Mouse (Mus musculus) embryonic facial prominence, embryonic 15.5 days (tissue): ENCODE measurements at regions not wholly inside any gene's neighbourhood (a gene's known extent, or its start where the extent isn't known, plus 50 kb on each side); places are given as distances from the start of the nearest gene placed in this dataset.
A peak's percentile ranks its signal among the peaks of the same experiment; 100 is the strongest.
"Not testable (repeated sequence)": the region's sequence is repeated elsewhere in the genome, so short reads cannot be mapped to it uniquely, and the experiment has no call there.

Source experiments
- ATAC-seq: fragments of 200-750 bp; cut with Nextera tagmentation; 2 replicates; pipeline ENCODE4 v1.8.0; 2017; ENCODE audit warnings: low read depth, moderate TSS enrichment; ENCODE audit not compliant: insufficient number of reproducible peaks, low FRiP score, low TSS enrichment
- H3K27ac ChIP-seq: fragments of 300-500 bp; sonication (generic); replicated peaks from 2 replicates; pipeline ENCODE4 v1.5.1; 2015; ENCODE audit warnings: mild to moderate bottlenecking, inconsistent platforms
- H3K27me3 ChIP-seq: fragments of 300-500 bp; sonication (generic); 2 replicates; pipeline ENCODE4 v1.6.1; 2015; ENCODE audit warnings: inconsistent platforms
- H3K36me3 ChIP-seq: fragments of 300-500 bp; sonication (generic); 2 replicates; pipeline ENCODE4 v1.6.1; 2015; ENCODE audit warnings: mild to moderate bottlenecking, inconsistent platforms
- H3K4me1 ChIP-seq: fragments of 300-500 bp; sonication (generic); 2 replicates; pipeline ENCODE4 v1.6.1; 2015; ENCODE audit warnings: inconsistent platforms
- H3K4me2 ChIP-seq: fragments of 300-500 bp; sonication (generic); replicated peaks from 2 replicates; pipeline ENCODE4 v1.6.1; 2015; ENCODE audit warnings: mild to moderate bottlenecking, inconsistent platforms
- H3K4me3 ChIP-seq: fragments of 300-500 bp; sonication (generic); replicated peaks from 2 replicates; pipeline ENCODE4 v1.5.1; 2015; ENCODE audit warnings: mild to moderate bottlenecking, inconsistent platforms
- H3K9ac ChIP-seq: fragments of 300-500 bp; sonication (generic); 2 replicates; pipeline ENCODE4 v1.6.1; 2015; ENCODE audit warnings: inconsistent platforms
- H3K9me3 ChIP-seq: fragments of 300-500 bp; sonication (generic); replicated peaks from 2 replicates; pipeline ENCODE4 v1.6.1; 2016; ENCODE audit warnings: inconsistent platforms
- WGBS: fragments of 180-500 bp; shearing (Covaris S2); methylation state at CpG from one replicate; pipeline ENCODE4 v1.1.7; 2015; 5-methylcytosine and 5-hydroxymethylcytosine counted together

GRCm38 (mm10) chr9:88266346-88266745, 60.7 kb upstream of the Nt5e start:
- H3K9me3 ChIP-seq, ATAC-seq, H3K9ac ChIP-seq, H3K4me2 ChIP-seq, H3K27ac ChIP-seq, H3K4me1 ChIP-seq, H3K36me3 ChIP-seq, H3K4me3 ChIP-seq, H3K27me3 ChIP-seq: not testable (repeated sequence)
- WGBS, result 82% methylated on average over 1 of the region's 1 CpGs

GRCm38 (mm10) chr9:88268811-88269210, 58.2 kb upstream of the Nt5e start:
- WGBS, result 73% methylated on average over 2 of the region's 2 CpGs
- H3K27me3 ChIP-seq, result no peaks in the 10 kb centered on the region
- no peak for ATAC-seq

GRCm38 (mm10) chr9:88269216-88269615, 57.8 kb upstream of the Nt5e start:
- H3K9me3 ChIP-seq, result no peaks in the 10 kb centered on the region
- no peak overlapping the region for H3K4me2 ChIP-seq
- H3K4me1 ChIP-seq, result no peaks in the 10 kb centered on the region
- ATAC-seq, result no peak
- no peaks in the 10 kb centered on the region for H3K36me3 ChIP-seq
- H3K27me3 ChIP-seq, result no peaks in the 10 kb centered on the region
- 88% methylated on average over 5 of the region's 5 CpGs for WGBS
- no peak overlapping the region for H3K9ac ChIP-seq
- no peak overlapping the region for H3K27ac ChIP-seq
- H3K4me3 ChIP-seq, result no peak overlapping the region

More at GRCm38 (mm10) chr9:88268811-88269210, 58.2 kb upstream of the Nt5e start:
- no peak overlapping the region for H3K4me2 ChIP-seq
- H3K9ac ChIP-seq, result no peak overlapping the region
- H3K9me3 ChIP-seq, result no peaks in the 10 kb centered on the region
- H3K27ac ChIP-seq, result no peak overlapping the region
- no peak overlapping the region for H3K4me3 ChIP-seq
- H3K36me3 ChIP-seq, result no peaks in the 10 kb centered on the region
- H3K4me1 ChIP-seq, result no peaks in the 10 kb centered on the region

GRCm38 (mm10) chr9:88270836-88271235, 56.2 kb upstream of the Nt5e start:
- Histone ChIP-seq H3K9ac (no peak overlapping the region), H3K4me1 (no peaks in the 10 kb centered on the region), H3K4me2 (no peak overlapping the region), H3K36me3 (no peaks in the 10 kb centered on the region), H3K27me3 (no peaks in the 10 kb centered on the region), H3K9me3 (no peaks in the 10 kb centered on the region), H3K27ac (no peak overlapping the region), H3K4me3 (no peak overlapping the region)
- no peak for ATAC-seq
- WGBS, result 89% methylated on average over 1 of the region's 1 CpGs

- H3K27me3 ChIP-seq, result no peaks in the 10 kb centered on the region
- no peaks in the 10 kb centered on the region for H3K4me1 ChIP-seq
- WGBS, result 71% methylated on average over 4 of the region's 4 CpGs
- no peak overlapping the region for H3K4me2 ChIP-seq
- no peak for ATAC-seq
- no peak overlapping the region for H3K4me3 ChIP-seq
- H3K9ac ChIP-seq, result no peak overlapping the region
- no peak overlapping the region for H3K27ac ChIP-seq
- no peaks in the 10 kb centered on the region for H3K9me3 ChIP-seq
- H3K36me3 ChIP-seq, result no peaks in the 10 kb centered on the region
Observed at GRCm38 (mm10) chr9:88273304-88273703, 53.7 kb upstream of the Nt5e start.

GRCm38 (mm10) chr9:88274040-88274439, 53.0 kb upstream of the Nt5e start:
- H3K27ac ChIP-seq, result no peak overlapping the region
- H3K4me2 ChIP-seq, result no peak overlapping the region
- no peak overlapping the region for H3K4me3 ChIP-seq
- H3K4me1 ChIP-seq, result no peaks in the 10 kb centered on the region
- H3K9ac ChIP-seq, result no peak overlapping the region
- H3K9me3 ChIP-seq, result no peaks in the 10 kb centered on the region
- ATAC-seq, result peak; percentile 81
- no peaks in the 10 kb centered on the region for H3K27me3 ChIP-seq
- H3K36me3 ChIP-seq, result no peaks in the 10 kb centered on the region

- WGBS, result 72% methylated on average over 3 of the region's 3 CpGs
- Histone ChIP-seq H3K9me3 (no peaks in the 10 kb centered on the region), H3K4me1 (no peaks in the 10 kb centered on the region), H3K27me3 (no peaks in the 10 kb centered on the region), H3K9ac (no peak overlapping the region), H3K27ac (no peak overlapping the region), H3K4me2 (no peak overlapping the region), H3K36me3 (no peaks in the 10 kb centered on the region), H3K4me3 (no peak overlapping the region)
- no peak for ATAC-seq
Observed at GRCm38 (mm10) chr9:88274681-88275336, 52.2 kb upstream of the Nt5e start.

- WGBS, result 74% methylated on average over 3 of the region's 3 CpGs
- H3K27me3 ChIP-seq, result no peaks in the 10 kb centered on the region
- H3K36me3 ChIP-seq, result no peaks in the 10 kb centered on the region
- H3K4me2 ChIP-seq, result no peak overlapping the region
- no peaks in the 10 kb centered on the region for H3K9me3 ChIP-seq
- no peak overlapping the region for H3K27ac ChIP-seq
- no peak overlapping the region for H3K9ac ChIP-seq
- no peaks in the 10 kb centered on the region for H3K4me1 ChIP-seq
- no peak for ATAC-seq
- H3K4me3 ChIP-seq, result no peak overlapping the region
Observed at GRCm38 (mm10) chr9:88276023-88276568, 50.9 kb upstream of the Nt5e start.

GRCm38 (mm10) chr9:88277031-88277430, 50.0 kb upstream of the Nt5e start:
- WGBS, result 80% methylated on average over 6 of the region's 6 CpGs
- no peak overlapping the region for H3K4me2 ChIP-seq
- H3K36me3 ChIP-seq, result no peaks in the 10 kb centered on the region
- H3K9ac ChIP-seq, result no peak overlapping the region
- no peaks in the 10 kb centered on the region for H3K27me3 ChIP-seq
- no peak for ATAC-seq
- H3K4me1 ChIP-seq, result no peaks in the 10 kb centered on the region
- no peak overlapping the region for H3K27ac ChIP-seq
- H3K9me3 ChIP-seq, result no peaks in the 10 kb centered on the region
- no peak overlapping the region for H3K4me3 ChIP-seq
